Mouse (Mus musculus) liver, postnatal 0 days (tissue): ENCODE measurements around the gene Mkrn2os. TPM values are rescaled to one million over a fixed set of nuclear protein-coding genes. Genes with fewer than 3 reads are reported as not detected.
A peak's percentile ranks its signal among the peaks of the same experiment; 100 is the strongest.
"Not testable (repeated sequence)": the region's sequence is repeated elsewhere in the genome, so short reads cannot be mapped to it uniquely, and the experiment has no call there.

Experiments
- ATAC-seq: fragments of 200-750 bp; cut with Nextera tagmentation; 2 replicates; pipeline ENCODE4 v1.8.0; 2017; ENCODE audit warnings: mild to moderate bottlenecking, moderate library complexity
- DNase-seq: peaks from one replicate; pipeline ENCODE4 v3.0.0-alpha.2; 2016
- H3K27ac ChIP-seq: fragments of 300-500 bp; sonication (generic); 2 replicates; pipeline ENCODE4 v1.5.1; 2014; ENCODE audit warnings: antibody characterized with exemption, moderate library complexity, mild to moderate bottlenecking, low read depth
- H3K27me3 ChIP-seq: fragments of 300-500 bp; sonication (generic); 2 replicates; pipeline ENCODE4 v1.6.1; 2014; ENCODE audit warnings: low read length, control low read depth, mixed read lengths; ENCODE audit not compliant: insufficient read depth
- H3K36me3 ChIP-seq: fragments of 300-500 bp; sonication (generic); replicated peaks from 2 replicates; pipeline ENCODE4 v1.6.1; 2014; ENCODE audit warnings: mild to moderate bottlenecking, control low read depth, low read length, moderate library complexity, mixed read lengths; ENCODE audit not compliant: insufficient read depth
- H3K4me1 ChIP-seq: fragments of 300-500 bp; sonication (generic); 2 replicates; pipeline ENCODE4 v1.6.1; 2014; ENCODE audit warnings: antibody characterized with exemption, mild to moderate bottlenecking, control low read depth; ENCODE audit not compliant: insufficient read depth
- H3K4me2 ChIP-seq: fragments of 300-500 bp; sonication (generic); 2 replicates; pipeline ENCODE4 v1.6.1; 2014; ENCODE audit warnings: low read depth, mild to moderate bottlenecking, low read length, moderate library complexity, mixed read lengths
- H3K4me3 ChIP-seq: fragments of 300-500 bp; sonication (generic); 2 replicates; pipeline ENCODE4 v1.5.1; 2014; ENCODE audit warnings: low read depth, low read length
- H3K9ac ChIP-seq: fragments of 300-500 bp; sonication (generic); replicated peaks from 2 replicates; pipeline ENCODE4 v1.6.1; 2014; ENCODE audit warnings: mild to moderate bottlenecking, moderate library complexity
- H3K9me3 ChIP-seq: fragments of 300-500 bp; sonication (generic); 2 replicates; pipeline ENCODE4 v1.6.1; 2016; ENCODE audit warnings: mild to moderate bottlenecking, control low read depth, low read length, mixed read lengths
- CTCF ChIP-seq: sonication (generic); IDR thresholded peaks from 2 replicates; pipeline ENCODE4 v1.5.1; 2016; ENCODE audit warnings: antibody characterized with exemption, low read depth
- EP300 ChIP-seq: IDR thresholded peaks from 2 replicates; pipeline ENCODE4 v1.6.1; 2016; ENCODE audit warnings: antibody characterized with exemption, low read depth, mild to moderate bottlenecking
- WGBS: fragments of 180-500 bp; shearing (Covaris S2); extraction: QIAGEN DNeasy Blood & Tissue Kit; methylation state at CpG from one replicate; pipeline ENCODE4 v1.1.7; 2014; ENCODE audit not compliant: insufficient replicate concordance; 5-methylcytosine and 5-hydroxymethylcytosine counted together
- polyA plus RNA-seq: library from polyadenylated mRNA; unstranded; fragments of >200 nt; fragmentation: Nextera tagmentation; extraction: Ambion mirVana; gene quantifications from 2 replicates; pipeline ENCODE4 v1.2.1, GENCODE M21; 2015

The Mkrn2os gene
- 14.8 and 16.5 TPM in 2 replicates for polyA plus RNA-seq

- Histone ChIP-seq H3K36me3 (no peaks in the 10 kb centered on the region), H3K4me2 (peak within 1 kb of the TSS; percentile 60), H3K4me3 (peak within 1 kb of the TSS; percentile 44), H3K27ac (peak within 1 kb of the TSS; percentile 76), H3K9ac (peak within 1 kb of the TSS; percentile 38), H3K4me1 (no peaks in the 10 kb centered on the region; the same call in 1 of the 2 replicates), H3K9me3 (no peaks in the 10 kb centered on the region), H3K27me3 (no peaks in the 10 kb centered on the region)
- DNase-seq (no peak), ATAC-seq (peak; percentile 91)
- no peak for TF ChIP-seq CTCF
- TF ChIP-seq EP300: no peak
- WGBS: 47% methylated on average over 5 of the region's 5 CpGs
Observed at GRCm38 (mm10) chr6:115592458-115592857, at the start of gene Mkrn2os. Gene Mkrn2os (minus strand): TSS chr6:115592576.

DNA sequence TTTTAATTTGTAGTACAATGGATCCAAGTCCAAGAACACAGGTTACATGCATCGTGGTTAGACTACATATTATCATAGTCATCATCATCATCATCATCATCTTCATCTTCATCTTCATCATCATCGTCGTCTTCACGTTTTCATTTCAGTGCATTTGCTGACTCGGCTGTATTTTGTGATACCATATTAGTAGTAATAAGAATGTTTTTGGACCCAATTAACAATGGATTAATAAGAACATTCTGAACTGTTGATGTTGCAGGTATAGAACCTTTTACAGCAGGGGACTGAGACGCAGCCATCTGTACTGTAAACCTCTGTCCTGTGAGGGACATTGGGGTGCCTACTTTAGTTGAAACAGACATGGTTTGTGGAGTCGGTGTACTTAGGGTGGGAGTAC is 45.8 kb upstream of the Mkrn2os start:
- peaks cover 55% of the 10 kb centered on the region for H3K36me3 ChIP-seq
- not testable (repeated sequence) for H3K27ac ChIP-seq, H3K4me3 ChIP-seq, H3K27me3 ChIP-seq, H3K9ac ChIP-seq, DNase-seq, H3K4me2 ChIP-seq, H3K9me3 ChIP-seq, ATAC-seq, H3K4me1 ChIP-seq
- WGBS: 87% methylated on average over 7 of the region's 7 CpGs

GRCm38 (mm10) chr6:115634015-115634414 is 41.6 kb upstream of the Mkrn2os start:
- 62% methylated on average over 2 of the region's 2 CpGs for WGBS
- H3K27ac ChIP-seq: no peak overlapping the region
- H3K4me1 ChIP-seq: no peaks in the 10 kb centered on the region
- no peak overlapping the region for H3K4me2 ChIP-seq
- ATAC-seq: no peak
- H3K9me3 ChIP-seq: no peaks in the 10 kb centered on the region
- no peaks in the 10 kb centered on the region for H3K27me3 ChIP-seq
- no peak overlapping the region for H3K9ac ChIP-seq
- H3K4me3 ChIP-seq: no peak overlapping the region
- DNase-seq: no peak
- no peak for TF ChIP-seq CTCF
- TF ChIP-seq EP300: no peak
- H3K36me3 ChIP-seq: peaks cover 62% of the 10 kb centered on the region

GRCm38 (mm10) chr6:115631056-115631795 is 38.9 kb upstream of the Mkrn2os start:
- ATAC-seq (peak; percentile 88), DNase-seq (peak; percentile 64)
- Histone ChIP-seq H3K27ac (no peak overlapping the region), H3K9me3 (no peaks in the 10 kb centered on the region), H3K4me2 (no peak overlapping the region), H3K36me3 (peaks cover 63% of the 10 kb centered on the region), H3K4me1 (no peaks in the 10 kb centered on the region), H3K4me3 (no peak overlapping the region), H3K9ac (no peak overlapping the region), H3K27me3 (no peaks in the 10 kb centered on the region)
- TF ChIP-seq EP300: no peak
- no peak for TF ChIP-seq CTCF
- WGBS: 73% methylated on average over 3 of the region's 3 CpGs

GRCm38 (mm10) chr6:115626121-115626520 is 33.7 kb upstream of the Mkrn2os start:
- H3K4me3 ChIP-seq: no peak overlapping the region
- TF ChIP-seq CTCF (no peak), EP300 (no peak)
- H3K9me3 ChIP-seq: no peaks in the 10 kb centered on the region
- ATAC-seq (no peak), DNase-seq (no peak)
- no peak overlapping the region for H3K9ac ChIP-seq
- 90% methylated on average over 5 of the region's 5 CpGs for WGBS
- peaks cover 69% of the 10 kb centered on the region for H3K36me3 ChIP-seq
- H3K4me1 ChIP-seq: no peaks in the 10 kb centered on the region
- no peaks in the 10 kb centered on the region for H3K27me3 ChIP-seq
- H3K27ac ChIP-seq: no peak overlapping the region
- no peak overlapping the region for H3K4me2 ChIP-seq

DNA sequence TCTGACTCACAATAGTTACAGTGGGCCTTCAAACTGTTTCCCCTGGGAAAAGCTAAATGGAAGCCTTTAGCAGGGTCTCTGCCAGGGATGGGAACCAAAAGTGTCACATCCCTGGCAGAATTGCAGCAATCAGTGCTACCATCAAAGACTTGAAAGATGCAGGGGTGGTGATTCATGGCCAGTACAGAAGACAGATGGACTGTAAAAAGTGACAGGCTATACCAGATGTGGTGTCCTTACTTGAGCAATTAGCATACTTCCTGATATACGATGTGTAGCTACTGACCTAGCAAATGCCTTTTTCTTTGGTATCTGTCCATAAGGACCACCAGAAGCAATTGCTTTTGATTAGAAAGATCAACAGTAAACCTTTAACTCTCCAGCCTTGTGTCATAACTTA is 28.6 kb upstream of the Mkrn2os start:
- TF ChIP-seq EP300 (no peak), CTCF (no peak)
- Histone ChIP-seq H3K4me3 (no peak overlapping the region), H3K9me3 (no peaks in the 10 kb centered on the region), H3K4me1 (no peaks in the 10 kb centered on the region), H3K36me3 (peaks cover 91% of the 10 kb centered on the region), H3K27me3 (no peaks in the 10 kb centered on the region), H3K27ac (no peak overlapping the region), H3K9ac (no peak overlapping the region), H3K4me2 (no peak overlapping the region)
- WGBS: 53% methylated on average over 1 of the region's 1 CpGs
- DNase-seq (no peak), ATAC-seq (no peak)
